Mouse (Mus musculus) stomach, postnatal 0 days (tissue): Measurements from ENCODE around the gene Gsn.

Experiments used
- CTCF ChIP-seq: IDR thresholded peaks from 2 replicates; pipeline ENCODE4 v1.5.1; 2016; ENCODE audit warnings: antibody characterized with exemption, low read depth, mild to moderate bottlenecking, moderate library complexity
- EP300 ChIP-seq: optimal IDR thresholded peaks from 2 replicates; pipeline ENCODE3; 2016; ENCODE audit warnings: antibody characterized with exemption

- TF ChIP-seq CTCF (no peak), EP300 (no peak)
Measured at GRCm38 (mm10) chr2:35208054-35208453, 48.1 kb upstream of the Gsn start.
